Mouse (Mus musculus) telencephalon, adult 2 months (tissue): Measurements from ENCODE around the gene Nr2c2.

Experiments used
- DNase-seq: peaks from one replicate; pipeline ENCODE4 v3.0.0-alpha.2; 2011; ENCODE audit warnings: low read depth, low spot score

Nr2c2 gene

GRCm38 (mm10) chr6:92126861-92127468 lies 35.8 kb downstream of the Nr2c2 start:
- no peak for DNase-seq

GRCm38 (mm10) chr6:92131456-92131855 lies 40.3 kb downstream of the Nr2c2 start:
- DNase-seq: no peak

DNA sequence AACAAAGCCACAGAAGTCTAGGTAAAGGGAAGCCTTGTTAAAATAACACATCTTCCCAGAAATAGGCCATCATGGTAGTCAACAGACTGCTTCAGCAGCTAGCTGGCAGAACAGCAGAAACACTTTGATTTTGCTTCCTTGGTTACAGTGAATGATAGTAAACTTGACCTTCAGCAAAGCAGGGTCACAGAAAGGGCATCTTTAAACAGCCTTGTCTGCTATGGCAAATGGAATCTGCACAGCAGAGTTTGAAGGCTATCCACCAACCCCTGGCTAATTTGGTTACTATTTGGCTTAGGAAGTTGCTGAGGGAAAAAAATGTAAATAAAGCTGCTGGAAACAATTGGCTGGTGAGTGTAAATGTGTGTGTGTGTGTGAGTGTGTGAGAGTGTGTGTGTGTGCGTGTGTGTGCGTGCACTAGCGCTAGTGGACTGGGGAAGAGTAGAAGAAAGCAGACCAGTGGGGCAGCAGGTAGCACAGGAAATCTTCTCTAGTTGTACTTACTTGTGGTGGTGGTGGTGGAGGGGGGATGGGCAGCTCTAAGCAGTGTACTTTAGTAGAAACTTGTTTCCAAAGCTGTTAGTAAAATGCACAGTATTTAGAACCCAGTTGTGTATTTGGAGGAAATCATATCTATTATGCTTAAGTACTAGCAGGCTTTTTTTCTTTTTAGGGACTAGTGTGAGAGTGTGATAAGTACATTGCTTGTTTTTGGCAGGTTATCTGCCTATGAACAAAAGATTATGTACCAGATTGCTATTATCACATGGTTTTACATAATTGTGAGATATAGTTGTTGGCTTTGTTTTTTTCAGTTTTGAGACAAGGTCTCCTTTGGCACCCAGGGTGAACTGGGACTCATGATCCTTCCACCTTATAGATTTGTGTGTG lies 41.1 kb downstream of the Nr2c2 start:
- DNase-seq: no peak

GRCm38 (mm10) chr6:92133617-92134016 lies 42.4 kb downstream of the Nr2c2 start:
- DNase-seq: peak; percentile 80

- DNase-seq: peak; percentile 54
Measured at GRCm38 (mm10) chr6:92136356-92136755, 45.2 kb downstream of the Nr2c2 start.

DNA sequence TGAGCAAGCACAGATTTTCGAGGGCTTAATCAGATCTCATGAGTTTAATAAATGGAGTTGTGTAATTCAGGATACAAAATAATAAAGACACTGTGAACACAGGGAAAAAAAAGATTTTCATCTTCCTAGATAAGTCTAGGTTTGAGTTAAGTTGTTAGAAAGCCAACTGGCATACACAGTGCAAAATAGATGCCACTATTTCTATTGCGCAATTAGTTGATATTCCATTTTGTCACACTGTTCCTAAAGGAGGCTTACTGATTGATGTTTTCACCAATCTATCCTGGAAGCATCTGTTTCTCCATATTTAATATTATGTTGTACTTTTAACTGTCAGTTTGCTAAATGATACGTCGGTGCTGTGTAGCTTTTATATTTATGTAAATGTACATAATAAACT lies 54.7 kb downstream of the Nr2c2 start:
- no peak for DNase-seq

DNA sequence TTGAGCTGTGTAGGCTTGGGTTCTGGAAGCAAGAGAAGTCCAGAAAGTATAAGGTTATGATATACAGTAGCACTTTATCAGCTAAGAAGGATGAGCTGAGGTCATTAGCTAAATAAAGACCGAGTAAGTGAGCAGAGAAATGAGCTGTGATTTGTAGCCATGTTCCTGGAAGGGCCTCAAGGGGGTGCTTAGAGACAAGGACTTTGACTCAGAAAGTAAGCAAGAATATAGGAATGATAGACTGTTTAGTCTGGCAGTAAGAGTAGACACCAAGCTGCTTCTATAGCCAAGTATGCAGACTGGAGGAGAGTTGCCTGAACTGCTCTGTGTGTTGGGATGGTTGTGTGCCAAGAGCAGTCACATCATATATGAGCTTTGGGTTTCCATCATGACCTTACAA lies 62.6 kb downstream of the Nr2c2 start:
- no peak for DNase-seq

- no peak for DNase-seq
Measured at GRCm38 (mm10) chr6:92158801-92159200, 67.6 kb downstream of the Nr2c2 start.

DNA sequence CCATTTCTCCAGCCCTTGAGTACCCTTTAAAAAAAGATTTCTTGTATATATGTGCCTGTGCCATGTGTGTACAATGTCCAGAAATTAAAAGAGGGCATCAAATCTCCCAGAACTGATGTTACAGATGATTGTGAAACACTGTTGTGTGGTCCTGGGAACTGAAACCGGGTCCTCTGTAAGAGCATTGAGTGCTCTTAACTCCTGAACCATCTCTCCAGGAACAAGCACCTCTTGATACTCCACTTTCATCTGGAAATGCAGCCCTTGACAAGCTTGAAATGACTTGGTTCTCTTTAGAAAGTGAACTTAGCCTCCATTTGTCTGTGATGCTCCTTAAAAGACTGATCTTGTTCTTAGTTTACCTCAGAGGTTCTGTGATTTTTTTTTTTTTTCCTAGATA lies 71.5 kb downstream of the Nr2c2 start:
- no peak for DNase-seq

DNA sequence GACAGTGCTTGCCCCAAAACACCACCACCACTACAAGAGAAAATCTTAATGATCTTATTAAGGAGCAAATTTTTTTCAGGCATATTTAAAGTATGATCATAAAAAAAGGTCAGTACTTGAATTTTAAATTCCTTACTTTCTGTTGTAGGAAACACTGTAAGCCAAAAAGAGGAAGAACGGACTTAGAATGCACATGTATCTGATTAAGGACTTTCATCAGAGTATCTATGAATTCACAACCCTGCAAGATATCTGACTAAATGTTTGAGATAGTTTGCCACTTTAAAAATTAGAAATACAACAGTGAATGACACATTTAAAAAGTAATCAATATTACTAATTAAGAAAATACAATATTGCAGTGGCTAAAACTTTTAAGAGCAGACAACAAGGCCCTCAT lies 85.3 kb downstream of the Nr2c2 start:
- DNase-seq: no peak

- DNase-seq: peak; percentile 59
Measured at GRCm38 (mm10) chr6:92183621-92184131, 92.5 kb downstream of the Nr2c2 start, which contains the start of gene Mrps25. Mrps25 (minus strand) TSS chr6:92184033.

DNA sequence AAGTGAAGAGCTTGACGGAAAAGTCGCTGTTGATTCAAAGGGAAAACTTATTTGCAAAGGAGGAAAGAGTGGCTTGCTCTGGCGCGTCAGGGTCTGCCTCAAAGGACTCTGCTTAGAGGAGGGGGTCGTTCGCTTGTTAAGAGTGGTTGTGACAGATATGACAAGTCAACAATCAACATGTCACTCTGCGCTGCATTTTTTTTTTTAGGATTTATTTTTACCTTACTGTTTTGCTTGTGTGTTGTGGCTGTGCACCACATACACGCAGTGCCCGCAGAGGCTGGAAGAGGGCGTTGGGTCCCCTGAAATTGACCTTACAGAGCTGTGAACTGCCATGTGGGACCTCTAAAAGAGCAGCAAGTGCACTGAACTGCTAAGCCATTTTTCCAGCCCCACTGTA lies 93.0 kb downstream of the Nr2c2 start:
- no peak for DNase-seq

DNA sequence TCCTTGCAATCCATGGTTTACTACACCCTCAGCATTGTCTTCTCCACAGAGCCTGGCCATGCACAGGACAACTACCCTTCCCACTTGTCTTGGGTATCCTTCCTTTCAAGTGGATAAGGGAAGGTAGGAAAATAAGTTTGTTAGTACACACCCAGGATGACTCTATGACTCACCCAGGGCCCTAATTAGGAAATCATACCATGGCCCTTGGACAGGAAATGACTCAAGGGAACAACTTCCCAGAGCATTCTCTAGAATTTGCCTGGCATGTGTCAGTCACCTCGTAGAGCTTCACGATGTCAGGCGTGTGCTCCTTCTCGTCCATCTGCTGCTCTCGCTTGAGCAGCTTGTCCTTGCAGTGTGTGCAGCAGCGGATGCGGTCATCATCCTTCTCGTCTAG lies 108.2 kb downstream of the Nr2c2 start:
- DNase-seq: no peak

DNA sequence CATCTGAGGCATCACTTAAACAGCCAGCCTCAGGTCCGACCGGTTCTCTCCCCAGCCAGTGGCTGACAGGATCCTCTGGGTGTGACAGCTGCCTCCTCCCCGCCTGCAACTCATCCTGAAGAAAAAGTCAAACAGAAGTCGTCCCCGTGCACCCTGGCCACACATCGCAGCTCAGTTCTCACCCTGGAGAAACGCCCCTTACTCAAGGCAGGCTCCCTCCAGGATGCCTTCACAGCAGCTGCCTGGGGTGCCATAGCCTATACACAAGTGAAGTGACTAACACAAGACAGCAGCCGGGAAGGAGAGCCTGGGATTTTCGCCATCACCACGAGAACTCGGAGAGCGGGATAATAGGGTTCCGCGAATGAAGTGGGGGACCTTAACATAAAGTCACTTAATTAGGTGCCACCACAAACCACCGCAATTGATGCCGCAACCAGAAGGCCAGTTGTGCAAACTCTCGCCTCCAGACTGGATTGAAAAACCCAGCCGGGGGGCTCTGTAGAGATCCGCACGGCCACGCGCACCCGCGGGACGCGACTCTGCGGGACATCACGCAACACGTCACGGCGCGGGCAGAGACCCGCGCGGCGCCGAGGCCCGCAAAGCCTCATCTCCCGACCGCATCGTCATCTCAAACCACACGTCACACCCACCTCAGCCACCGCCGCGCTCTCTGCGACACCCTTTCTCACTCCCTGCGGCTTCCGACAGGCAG lies 123.0 kb downstream of the Nr2c2 start:
- DNase-seq: no peak

DNA sequence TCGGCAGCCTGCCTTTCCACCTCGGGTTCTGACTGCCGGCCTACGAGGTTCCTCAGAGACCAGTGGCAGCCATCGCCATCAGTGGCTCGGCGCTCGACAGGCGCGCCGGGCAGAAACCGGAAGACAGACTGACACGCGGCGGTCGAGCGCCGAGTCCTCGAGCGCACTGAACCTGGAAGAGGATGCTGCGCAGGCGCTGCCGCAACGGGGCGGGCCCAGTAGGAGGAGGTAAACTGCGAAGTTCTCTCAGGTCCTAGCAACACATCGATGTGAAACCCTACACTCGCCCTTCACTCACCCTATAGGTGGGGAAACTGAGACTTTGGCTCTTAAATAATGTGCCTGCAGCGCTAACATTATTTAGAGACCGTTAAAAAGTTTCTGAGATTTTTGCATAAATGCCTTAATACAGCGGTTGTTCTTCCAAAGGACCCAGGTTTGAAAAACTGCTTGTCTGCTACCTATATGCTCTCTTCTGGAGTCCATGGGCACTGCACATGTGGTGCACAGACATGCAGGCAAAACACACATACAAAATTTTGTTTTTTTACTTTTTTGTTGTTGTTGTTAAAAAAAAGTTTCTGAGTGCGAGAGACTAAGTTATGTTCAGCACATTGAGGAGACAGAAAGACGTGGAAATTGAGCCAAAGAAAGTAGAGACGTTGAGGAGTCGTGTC lies 123.7 kb downstream of the Nr2c2 start, which contains the start of gene Rbsn:
TSS of gene Rbsn (minus strand) at position 153 of the 677 bp plus-strand sequence.
- peak; percentile 90 for DNase-seq

- DNase-seq: peak; percentile 34
Measured at GRCm38 (mm10) chr6:92219445-92219844, 128.3 kb downstream of the Nr2c2 start.

- DNase-seq: no peak
Measured at GRCm38 (mm10) chr6:92221604-92222003, 130.4 kb downstream of the Nr2c2 start.

GRCm38 (mm10) chr6:92222021-92222420 lies 130.8 kb downstream of the Nr2c2 start:
- no peak for DNase-seq
